Mouse (Mus musculus): ENCODE measurements around the gene Glrx5. TPM values are rescaled to one million over a fixed set of nuclear protein-coding genes. Genes with fewer than 3 reads are reported as not detected.

The Glrx5 gene
- polyA plus RNA-seq, 1 experiment from 2014 or later: 154 TPM

DNA sequence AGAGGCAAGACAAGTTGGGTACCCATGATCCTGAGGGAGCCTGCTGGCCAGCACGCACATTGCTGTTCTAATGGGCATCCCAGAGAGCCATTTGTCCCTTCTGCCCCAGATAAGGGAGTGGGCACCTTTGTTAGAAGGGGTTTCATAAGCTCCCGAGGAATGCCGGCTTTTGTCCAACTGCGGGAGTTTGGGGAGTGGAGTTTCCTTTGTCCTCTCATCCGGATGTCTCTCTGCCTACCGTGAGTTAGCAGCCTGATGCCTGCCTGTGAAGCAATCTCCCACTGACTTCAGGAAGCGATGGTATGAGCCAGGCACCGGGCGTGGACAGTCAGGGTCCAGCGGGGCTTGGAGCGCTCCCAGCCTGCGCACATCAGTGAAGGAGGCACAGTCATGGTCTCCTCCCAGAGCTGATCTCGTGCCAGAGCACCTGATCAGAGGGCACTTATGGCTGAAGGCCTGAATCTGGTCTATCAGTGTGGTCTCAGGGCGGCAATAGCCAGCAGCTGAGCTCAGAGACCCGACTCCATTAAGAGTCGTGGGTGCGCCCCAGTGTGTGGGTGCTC is 15.9 kb downstream of the Glrx5 start:
- Histone ChIP-seq H3K36me3 (ENCODE audit: control insufficient read depth, insufficient read depth, low read length) (no peaks in the 10 kb centered on the region), H3K9me3 (replicated peaks; ENCODE audit: control insufficient read depth, low read length, poor library complexity, severe bottlenecking) (no peaks in the 10 kb centered on the region), H3K4me3 (ENCODE audit: low read depth, low read length) (no peak overlapping the region), H3K27ac (ENCODE audit: low read length) (no peak overlapping the region), H3K4me1 (ENCODE audit: control insufficient read depth, insufficient read depth, low read length) (no peaks in the 10 kb centered on the region), H3K4me2 (ENCODE audit: low read length) (no peak overlapping the region), H3K27me3 (ENCODE audit: control insufficient read depth, insufficient read depth, low read depth, low read length) (no peaks in the 10 kb centered on the region), H3K9ac (ENCODE audit: low read depth, low read length) (no peak overlapping the region)
- WGBS: 39% methylated on average over 17 of the region's 17 CpGs
- ATAC-seq: no peak

DNA sequence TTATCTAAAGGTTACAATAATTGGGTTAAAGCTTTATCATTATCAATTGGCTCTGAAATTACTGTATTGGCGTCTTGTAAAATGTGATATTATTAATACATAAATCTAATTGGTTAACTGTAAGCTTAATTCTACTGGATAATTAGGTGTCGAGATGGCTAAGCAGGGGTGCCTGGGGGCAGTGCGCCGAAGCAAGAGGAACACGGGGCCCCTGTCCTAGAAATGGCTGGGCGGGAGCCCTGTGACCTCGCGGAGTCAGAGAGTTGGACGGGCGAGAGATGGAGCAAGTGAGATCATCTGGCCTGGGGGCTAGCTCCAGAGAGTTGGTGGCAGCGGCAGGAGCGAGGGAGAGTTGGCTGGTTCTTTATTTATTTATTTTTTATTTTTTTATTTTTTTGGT is 17.3 kb downstream of the Glrx5 start:
- ATAC-seq: no peak
- no peaks in the 10 kb centered on the region for H3K36me3 ChIP-seq (ENCODE audit: control insufficient read depth, insufficient read depth, low read length)
- H3K4me3 ChIP-seq (ENCODE audit: low read depth, low read length): no peak overlapping the region
- no peaks in the 10 kb centered on the region for H3K27me3 ChIP-seq (ENCODE audit: control insufficient read depth, insufficient read depth, low read depth, low read length)
- H3K4me2 ChIP-seq (ENCODE audit: low read length): no peak overlapping the region
- no peak overlapping the region for H3K27ac ChIP-seq (ENCODE audit: low read length)
- H3K9ac ChIP-seq (ENCODE audit: low read depth, low read length): no peak overlapping the region
- H3K4me1 ChIP-seq (ENCODE audit: control insufficient read depth, insufficient read depth, low read length): no peaks in the 10 kb centered on the region
- no peaks in the 10 kb centered on the region for H3K9me3 ChIP-seq (replicated peaks; ENCODE audit: control insufficient read depth, low read length, poor library complexity, severe bottlenecking)
- 89% methylated on average over 12 of the region's 12 CpGs for WGBS

DNA sequence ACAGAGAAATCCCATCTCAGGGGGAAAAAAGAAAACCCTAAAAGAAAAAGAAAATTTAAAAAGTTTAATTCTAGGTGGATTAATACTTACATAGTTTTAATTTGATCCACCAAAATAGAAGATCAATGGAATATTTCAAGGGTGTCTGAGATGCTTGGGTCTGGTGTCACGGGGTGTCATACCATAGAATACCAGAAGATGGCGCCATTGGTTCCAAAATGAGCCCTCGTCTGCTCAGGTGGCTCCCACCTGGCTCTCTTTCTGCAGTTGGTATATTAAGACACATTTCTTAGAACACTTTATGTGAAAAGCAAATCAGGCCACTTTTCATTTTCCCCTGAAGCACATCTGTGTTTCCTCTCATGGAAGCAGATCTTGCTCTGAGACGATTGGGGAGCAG is 18.4 kb downstream of the Glrx5 start:
- Histone ChIP-seq H3K4me3 (ENCODE audit: low read depth, low read length) (no peak overlapping the region), H3K36me3 (ENCODE audit: control insufficient read depth, insufficient read depth, low read length) (no peaks in the 10 kb centered on the region), H3K9ac (ENCODE audit: low read depth, low read length) (no peak overlapping the region), H3K9me3 (replicated peaks; ENCODE audit: control insufficient read depth, low read length, poor library complexity, severe bottlenecking) (no peaks in the 10 kb centered on the region), H3K27me3 (ENCODE audit: control insufficient read depth, insufficient read depth, low read depth, low read length) (no peaks in the 10 kb centered on the region), H3K27ac (ENCODE audit: low read length) (no peak overlapping the region), H3K4me1 (ENCODE audit: control insufficient read depth, insufficient read depth, low read length) (no peaks in the 10 kb centered on the region), H3K4me2 (ENCODE audit: low read length) (no peak overlapping the region)
- WGBS: 18% methylated on average over 4 of the region's 4 CpGs
- peak; percentile 81; the same call in 1 of the 2 replicates for ATAC-seq

DNA sequence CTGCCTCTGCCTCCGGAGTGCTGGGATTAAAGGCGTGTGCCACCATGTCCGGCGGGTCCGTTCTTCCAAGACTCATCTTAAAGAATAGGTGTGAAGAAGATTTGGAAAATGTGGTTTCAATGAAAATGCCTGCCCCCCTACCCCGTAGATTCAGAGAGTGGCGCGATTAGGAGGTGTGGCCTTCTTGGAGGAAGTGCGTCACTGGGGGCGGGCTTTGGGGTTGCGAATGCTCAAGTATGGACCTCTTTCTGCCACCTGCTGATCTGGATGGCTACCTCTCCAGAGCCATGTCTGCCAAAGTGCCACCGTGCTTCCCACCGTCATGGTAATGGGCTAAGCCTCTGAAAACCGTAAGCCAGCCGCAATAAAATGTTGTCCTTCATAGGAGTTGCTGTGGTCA is 21.6 kb downstream of the Glrx5 start:
- Histone ChIP-seq H3K9ac (ENCODE audit: low read depth, low read length) (no peak overlapping the region), H3K36me3 (ENCODE audit: control insufficient read depth, insufficient read depth, low read length) (no peaks in the 10 kb centered on the region), H3K27ac (ENCODE audit: low read length) (no peak overlapping the region), H3K4me1 (ENCODE audit: control insufficient read depth, insufficient read depth, low read length) (no peaks in the 10 kb centered on the region), H3K9me3 (replicated peaks; ENCODE audit: control insufficient read depth, low read length, poor library complexity, severe bottlenecking) (no peaks in the 10 kb centered on the region), H3K27me3 (ENCODE audit: control insufficient read depth, insufficient read depth, low read depth, low read length) (no peaks in the 10 kb centered on the region), H3K4me3 (ENCODE audit: low read depth, low read length) (no peak overlapping the region), H3K4me2 (ENCODE audit: low read length) (no peak overlapping the region)
- no peak for ATAC-seq
- WGBS: 95% methylated on average over 15 of the region's 15 CpGs

DNA sequence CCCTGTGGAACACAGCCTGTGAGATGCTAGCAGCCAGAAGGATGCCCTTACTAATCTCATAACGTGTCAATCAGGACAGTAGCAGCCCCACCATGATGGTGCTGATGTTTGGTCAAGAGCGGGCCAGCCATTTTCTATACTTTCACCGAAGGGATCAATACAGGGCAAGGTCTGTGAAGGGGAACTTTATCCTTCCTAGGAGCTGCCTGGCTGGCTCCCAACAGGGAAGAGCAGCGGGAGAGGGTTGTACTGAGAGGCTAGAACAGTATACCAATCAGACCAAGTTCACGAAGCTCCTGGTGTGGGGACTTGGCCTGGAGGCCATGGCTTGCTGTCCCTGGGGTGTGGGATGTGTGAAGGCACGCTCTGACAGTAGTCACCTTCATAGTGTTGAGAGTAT is 22.8 kb downstream of the Glrx5 start:
- Histone ChIP-seq H3K9me3 (replicated peaks; ENCODE audit: control insufficient read depth, low read length, poor library complexity, severe bottlenecking) (no peaks in the 10 kb centered on the region), H3K4me1 (ENCODE audit: control insufficient read depth, insufficient read depth, low read length) (no peaks in the 10 kb centered on the region), H3K36me3 (ENCODE audit: control insufficient read depth, insufficient read depth, low read length) (no peaks in the 10 kb centered on the region), H3K9ac (ENCODE audit: low read depth, low read length) (no peak overlapping the region), H3K4me3 (ENCODE audit: low read depth, low read length) (no peak overlapping the region), H3K27ac (ENCODE audit: low read length) (no peak overlapping the region), H3K4me2 (ENCODE audit: low read length) (no peak overlapping the region), H3K27me3 (ENCODE audit: control insufficient read depth, insufficient read depth, low read depth, low read length) (no peaks in the 10 kb centered on the region)
- 84% methylated on average over 6 of the region's 6 CpGs for WGBS
- no peak for ATAC-seq

DNA sequence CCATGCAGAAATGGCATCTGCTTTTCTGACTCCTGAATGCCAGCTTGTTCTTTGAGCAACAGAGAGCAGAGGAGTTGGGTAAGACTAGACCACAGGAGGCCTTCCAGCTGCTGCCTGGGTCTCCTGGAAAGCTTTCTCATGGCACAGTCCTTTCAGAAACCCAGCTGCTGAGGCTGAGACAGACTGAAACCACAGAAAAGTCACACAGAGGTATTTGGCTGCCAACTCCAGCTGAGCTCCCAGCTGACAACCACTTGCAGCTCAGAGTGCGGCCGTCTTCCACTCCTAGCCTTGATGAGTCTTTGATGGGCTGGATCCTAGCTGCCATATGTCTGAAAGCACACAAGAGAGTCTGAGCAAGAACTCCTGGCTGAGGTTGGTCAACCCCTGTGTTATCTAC is 27.5 kb downstream of the Glrx5 start:
- 88% methylated on average over 2 of the region's 2 CpGs for WGBS
- H3K4me3 ChIP-seq (ENCODE audit: low read depth, low read length): no peak overlapping the region
- no peak overlapping the region for H3K9ac ChIP-seq (ENCODE audit: low read depth, low read length)
- H3K27ac ChIP-seq (ENCODE audit: low read length): no peak overlapping the region
- 0 out of 2 replicates have a peak, but pooled peaks cover 4% of the 10 kb centered on the region for H3K4me1 ChIP-seq (ENCODE audit: control insufficient read depth, insufficient read depth, low read length)
- ATAC-seq: no peak
- H3K27me3 ChIP-seq (ENCODE audit: control insufficient read depth, insufficient read depth, low read depth, low read length): no peaks in the 10 kb centered on the region
- no peak overlapping the region for H3K4me2 ChIP-seq (ENCODE audit: low read length)
- H3K9me3 ChIP-seq (replicated peaks; ENCODE audit: control insufficient read depth, low read length, poor library complexity, severe bottlenecking): no peaks in the 10 kb centered on the region
- no peaks in the 10 kb centered on the region for H3K36me3 ChIP-seq (ENCODE audit: control insufficient read depth, insufficient read depth, low read length)

DNA sequence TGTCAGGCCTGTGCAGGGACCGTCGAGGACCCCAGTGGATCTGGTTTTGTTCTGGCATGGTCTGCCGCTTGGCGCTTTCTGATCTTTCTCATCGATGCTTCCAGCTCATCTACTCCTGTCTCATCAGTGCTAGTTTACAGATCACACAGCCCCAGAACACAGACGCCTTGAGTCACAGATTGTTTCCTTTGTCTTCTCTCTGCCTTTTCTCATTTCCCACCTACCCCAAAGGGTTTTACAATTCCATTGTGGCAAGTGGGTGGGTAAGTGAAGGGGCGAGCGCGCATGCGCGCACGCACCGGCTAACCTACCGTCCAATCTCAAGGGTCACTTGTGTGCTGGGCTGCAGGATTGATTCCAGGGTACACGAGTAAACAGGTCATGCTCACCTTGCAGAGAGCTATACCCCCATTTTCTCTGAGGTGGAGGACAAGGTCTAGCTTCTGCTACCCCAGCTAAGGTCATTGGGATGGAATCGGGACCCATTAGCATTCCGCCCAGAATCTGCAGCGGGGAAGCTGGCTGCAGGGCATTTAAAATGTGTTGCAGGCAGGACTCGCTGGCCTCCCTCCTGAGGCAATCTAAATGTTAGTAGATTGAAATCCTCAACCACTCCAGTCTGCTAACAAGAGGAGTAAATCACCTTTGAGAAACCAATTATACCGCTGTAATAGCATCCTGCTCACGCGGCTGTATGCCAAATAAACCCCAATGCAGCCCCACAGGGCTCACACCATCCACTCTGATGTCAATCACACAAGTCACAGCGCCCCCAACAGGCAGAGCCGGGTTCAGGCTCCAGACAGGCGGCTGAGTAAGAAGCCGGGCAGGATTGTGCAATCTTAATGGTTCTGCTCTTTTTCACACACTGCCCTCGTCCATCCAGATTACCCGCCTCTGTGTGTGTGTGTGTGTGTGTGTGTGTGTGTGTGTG is 31.0 kb downstream of the Glrx5 start:
- Histone ChIP-seq H3K4me3 (ENCODE audit: low read depth, low read length) (no peak overlapping the region), H3K4me2 (ENCODE audit: low read length) (peak overlapping the region; percentile 4; the same call in 1 of the 2 replicates), H3K27me3 (ENCODE audit: control insufficient read depth, insufficient read depth, low read depth, low read length) (no peaks in the 10 kb centered on the region), H3K4me1 (ENCODE audit: control insufficient read depth, insufficient read depth, low read length) (0 out of 2 replicates have a peak, but pooled peaks cover 4% of the 10 kb centered on the region), H3K27ac (ENCODE audit: low read length) (peak overlapping the region; percentile 5), H3K9ac (ENCODE audit: low read depth, low read length) (no peak overlapping the region), H3K9me3 (replicated peaks; ENCODE audit: control insufficient read depth, low read length, poor library complexity, severe bottlenecking) (no peaks in the 10 kb centered on the region), H3K36me3 (ENCODE audit: control insufficient read depth, insufficient read depth, low read length) (no peaks in the 10 kb centered on the region)
- ATAC-seq: peak; percentile 63
- 44% methylated on average over 28 of the region's 28 CpGs for WGBS

DNA sequence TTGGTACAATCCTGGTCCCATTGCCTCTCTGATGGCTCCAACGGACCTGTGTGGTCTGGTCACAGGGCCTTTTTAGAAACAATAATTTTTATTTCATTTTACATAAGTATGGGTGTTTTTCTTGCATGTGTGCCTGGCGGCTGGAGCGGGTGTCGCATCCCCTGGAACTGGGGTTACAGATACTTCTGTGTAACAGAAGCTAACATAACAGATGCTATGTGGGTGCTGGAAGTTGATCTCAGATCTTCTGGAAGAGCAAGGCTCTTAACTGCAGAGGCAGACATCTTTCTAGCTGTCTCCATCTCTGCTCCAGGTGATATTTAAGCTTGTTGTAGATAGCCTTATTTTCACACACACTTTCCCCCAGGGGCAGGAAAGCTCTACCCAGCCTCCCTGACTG is 31.7 kb downstream of the Glrx5 start:
- H3K27ac ChIP-seq (ENCODE audit: low read length): peak overlapping the region; percentile 5; the same call in 1 of the 2 replicates
- 81% methylated on average over 4 of the region's 4 CpGs for WGBS

DNA sequence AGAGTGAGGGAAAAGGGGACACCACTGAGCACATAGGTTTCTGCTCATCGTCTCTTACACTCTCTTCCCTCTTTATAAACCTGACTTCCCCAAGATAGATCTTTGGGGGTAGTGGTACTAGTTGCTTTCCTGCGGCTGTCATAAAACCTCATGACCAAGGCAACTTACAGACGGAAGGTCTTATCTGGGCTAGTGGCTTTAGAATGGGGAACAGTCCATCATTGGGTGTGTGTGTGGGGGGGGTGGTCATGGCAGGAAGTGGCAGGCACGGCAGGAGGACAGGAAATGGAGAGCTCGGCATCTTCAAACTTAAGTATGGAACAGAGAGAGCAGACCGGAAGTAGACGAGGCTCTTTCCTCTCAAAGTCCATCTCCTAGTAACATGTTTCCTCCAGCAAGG is 32.6 kb downstream of the Glrx5 start:
- no peak for ATAC-seq
- Histone ChIP-seq H3K27me3 (ENCODE audit: control insufficient read depth, insufficient read depth, low read depth, low read length) (no peaks in the 10 kb centered on the region), H3K27ac (ENCODE audit: low read length) (no peak overlapping the region), H3K9me3 (replicated peaks; ENCODE audit: control insufficient read depth, low read length, poor library complexity, severe bottlenecking) (no peaks in the 10 kb centered on the region), H3K4me3 (ENCODE audit: low read depth, low read length) (no peak overlapping the region), H3K36me3 (ENCODE audit: control insufficient read depth, insufficient read depth, low read length) (no peaks in the 10 kb centered on the region), H3K9ac (ENCODE audit: low read depth, low read length) (no peak overlapping the region), H3K4me2 (ENCODE audit: low read length) (no peak overlapping the region), H3K4me1 (ENCODE audit: control insufficient read depth, insufficient read depth, low read length) (0 out of 2 replicates have a peak, but pooled peaks cover 4% of the 10 kb centered on the region)
- WGBS: 89% methylated on average over 7 of the region's 7 CpGs

More for the DNA sequence above, 31.7 kb downstream of the Glrx5 start:
- Histone ChIP-seq H3K9ac (ENCODE audit: low read depth, low read length) (no peak overlapping the region), H3K4me1 (ENCODE audit: control insufficient read depth, insufficient read depth, low read length) (0 out of 2 replicates have a peak, but pooled peaks cover 4% of the 10 kb centered on the region), H3K27me3 (ENCODE audit: control insufficient read depth, insufficient read depth, low read depth, low read length) (no peaks in the 10 kb centered on the region), H3K36me3 (ENCODE audit: control insufficient read depth, insufficient read depth, low read length) (no peaks in the 10 kb centered on the region), H3K9me3 (replicated peaks; ENCODE audit: control insufficient read depth, low read length, poor library complexity, severe bottlenecking) (no peaks in the 10 kb centered on the region), H3K4me2 (ENCODE audit: low read length) (no peak overlapping the region), H3K4me3 (ENCODE audit: low read depth, low read length) (no peak overlapping the region)
- no peak for ATAC-seq

Measured in midbrain, embryonic 16.5 days (tissue).